Mouse (Mus musculus): ENCODE data around the gene B230217C12Rik. TPM values are rescaled to one million over a fixed set of nuclear protein-coding genes. Genes with fewer than 3 reads are reported as not detected.

The B230217C12Rik gene
- polyA plus RNA-seq, 1 experiment from 2014 or later: 14.0 TPM

GRCm38 (mm10) chr11:97821401-97822064, 19.0 kb upstream of the B230217C12Rik start:
- Histone ChIP-seq H3K4me3 (no peak overlapping the region), H3K9me3 (replicated peaks) (no peaks in the 10 kb centered on the region), H3K36me3 (peaks cover 87% of the 10 kb centered on the region), H3K27ac (no peak overlapping the region), H3K4me1 (peaks cover 46% of the 10 kb centered on the region), H3K27me3 (ENCODE audit: low read depth, poor library complexity, severe bottlenecking) (no peaks in the 10 kb centered on the region)
- WGBS: 93% methylated on average over 8 of the region's 8 CpGs
- DNase-seq (ENCODE audit: low spot score): no peak

DNA sequence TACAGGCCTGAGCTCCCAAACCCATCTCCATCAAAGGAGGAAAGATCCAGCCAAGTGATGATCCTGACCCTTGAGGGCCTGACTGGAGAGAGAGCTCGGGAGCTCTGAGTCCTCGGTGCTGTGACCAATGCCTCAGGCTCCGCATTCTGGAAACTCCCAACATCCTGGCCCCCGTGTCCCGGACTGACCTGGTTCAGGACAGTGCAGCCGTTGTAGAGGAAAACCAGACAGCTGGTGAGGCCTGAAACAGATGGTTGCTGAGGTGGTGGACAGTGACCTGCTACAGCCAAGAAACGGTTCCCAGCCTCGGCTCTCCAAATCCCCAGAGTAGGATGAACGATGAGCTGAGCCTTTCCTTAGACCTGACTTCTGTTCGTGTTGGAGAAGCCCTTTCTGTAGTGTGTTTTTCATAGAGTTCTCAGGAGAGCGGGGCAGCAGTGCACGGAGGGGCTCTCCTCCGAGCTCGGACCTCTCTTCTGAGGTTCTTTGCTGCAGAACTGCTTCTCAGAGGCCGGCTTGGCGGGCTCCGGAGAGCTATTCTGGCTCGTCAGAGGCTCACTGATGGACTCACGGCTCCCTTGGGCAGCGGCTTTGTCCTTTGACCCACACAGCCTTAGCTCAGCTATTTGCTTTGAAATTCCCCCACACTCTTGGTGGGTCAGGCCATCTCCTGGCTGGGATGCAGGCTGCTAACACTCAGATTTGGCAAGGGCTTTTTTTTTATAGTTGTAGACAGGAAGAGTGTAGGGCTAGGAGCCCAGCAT, 17.6 kb upstream of the B230217C12Rik start:
- H3K4me3 ChIP-seq: no peak overlapping the region
- no peaks in the 10 kb centered on the region for H3K9me3 ChIP-seq (replicated peaks)
- no peak for DNase-seq (ENCODE audit: low spot score)
- whole genome bisulfite sequencing: 75% methylated on average over 20 of the region's 20 CpGs
- no peak overlapping the region for H3K27ac ChIP-seq
- H3K4me1 ChIP-seq: peaks cover 31% of the 10 kb centered on the region
- peaks cover 91% of the 10 kb centered on the region for H3K36me3 ChIP-seq
- H3K27me3 ChIP-seq (ENCODE audit: low read depth, poor library complexity, severe bottlenecking): no peaks in the 10 kb centered on the region

DNA sequence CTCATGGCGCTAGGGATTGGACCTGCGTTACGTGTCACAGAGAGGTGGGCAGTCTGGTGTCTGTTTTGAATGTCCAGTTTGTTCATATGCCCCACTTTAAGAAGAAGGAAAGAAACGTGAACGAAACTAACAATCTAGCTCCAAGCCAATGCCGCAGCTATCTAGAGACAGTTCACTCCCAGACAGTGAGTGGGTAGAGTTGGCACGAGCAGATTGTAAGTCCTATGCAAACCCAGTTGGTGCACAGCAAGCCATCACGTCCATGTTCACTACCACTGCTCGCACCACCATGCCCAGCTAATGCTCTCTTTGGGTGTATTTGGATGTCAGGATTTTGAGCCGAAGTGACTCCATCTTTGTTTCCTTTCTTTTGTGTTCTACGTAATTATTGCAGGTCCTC, 16.4 kb upstream of the B230217C12Rik start:
- Histone ChIP-seq H3K4me3 (no peak overlapping the region), H3K9me3 (replicated peaks) (no peaks in the 10 kb centered on the region), H3K4me1 (peaks cover 19% of the 10 kb centered on the region), H3K27ac (no peak overlapping the region), H3K27me3 (ENCODE audit: low read depth, poor library complexity, severe bottlenecking) (no peaks in the 10 kb centered on the region), H3K36me3 (peaks cover 95% of the 10 kb centered on the region)
- WGBS: 97% methylated on average over 11 of the region's 11 CpGs
- no peak for DNase-seq (ENCODE audit: low spot score)

GRCm38 (mm10) chr11:97824895-97825294, 15.7 kb upstream of the B230217C12Rik start:
- Histone ChIP-seq H3K36me3 (peaks cover 95% of the 10 kb centered on the region), H3K4me1 (peaks cover 12% of the 10 kb centered on the region), H3K4me3 (no peak overlapping the region), H3K27ac (no peak overlapping the region; the same call in 1 of the 2 replicates), H3K9me3 (replicated peaks) (no peaks in the 10 kb centered on the region), H3K27me3 (ENCODE audit: low read depth, poor library complexity, severe bottlenecking) (no peaks in the 10 kb centered on the region)
- WGBS: 77% methylated on average over 6 of the region's 6 CpGs
- no peak for DNase-seq (ENCODE audit: low spot score)

DNA sequence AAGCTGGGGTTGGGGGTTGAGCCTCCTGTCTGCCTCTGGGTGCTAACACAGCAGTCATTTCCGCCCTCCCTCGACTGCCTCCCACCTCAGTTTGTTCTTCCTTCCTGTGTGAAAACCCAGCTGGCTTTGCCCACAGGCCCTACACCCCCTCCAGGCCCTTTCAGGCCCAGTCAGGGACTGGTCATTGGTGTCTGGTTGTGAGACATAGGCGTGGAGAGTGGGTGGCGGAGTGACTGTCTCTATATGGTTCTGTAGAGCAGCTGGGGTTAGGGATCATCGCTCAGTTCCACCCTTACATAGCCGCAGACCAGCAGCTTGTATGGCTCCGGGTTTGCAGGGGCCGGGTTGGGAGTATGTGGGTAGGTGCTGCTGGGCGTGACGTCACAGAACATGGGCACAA, 15.3 kb upstream of the B230217C12Rik start:
- Histone ChIP-seq H3K9me3 (replicated peaks) (no peaks in the 10 kb centered on the region), H3K4me1 (peaks cover 10% of the 10 kb centered on the region; the same call in 1 of the 2 replicates), H3K27me3 (ENCODE audit: low read depth, poor library complexity, severe bottlenecking) (no peaks in the 10 kb centered on the region), H3K36me3 (peaks cover 95% of the 10 kb centered on the region), H3K27ac (no peak overlapping the region), H3K4me3 (no peak overlapping the region)
- 81% methylated on average over 10 of the region's 10 CpGs for WGBS
- no peak for DNase-seq (ENCODE audit: low spot score)

- Histone ChIP-seq H3K27ac (no peak overlapping the region), H3K36me3 (peaks cover 95% of the 10 kb centered on the region), H3K9me3 (replicated peaks) (no peaks in the 10 kb centered on the region), H3K4me1 (peaks cover 6% of the 10 kb centered on the region; the same call in 1 of the 2 replicates), H3K4me3 (no peak overlapping the region), H3K27me3 (ENCODE audit: low read depth, poor library complexity, severe bottlenecking) (no peaks in the 10 kb centered on the region)
- 90% methylated on average over 9 of the region's 9 CpGs for WGBS
- no peak for DNase-seq (ENCODE audit: low spot score)
These were observed 14.6 kb upstream of the B230217C12Rik start for GRCm38 (mm10) chr11:97825971-97826370.

DNA sequence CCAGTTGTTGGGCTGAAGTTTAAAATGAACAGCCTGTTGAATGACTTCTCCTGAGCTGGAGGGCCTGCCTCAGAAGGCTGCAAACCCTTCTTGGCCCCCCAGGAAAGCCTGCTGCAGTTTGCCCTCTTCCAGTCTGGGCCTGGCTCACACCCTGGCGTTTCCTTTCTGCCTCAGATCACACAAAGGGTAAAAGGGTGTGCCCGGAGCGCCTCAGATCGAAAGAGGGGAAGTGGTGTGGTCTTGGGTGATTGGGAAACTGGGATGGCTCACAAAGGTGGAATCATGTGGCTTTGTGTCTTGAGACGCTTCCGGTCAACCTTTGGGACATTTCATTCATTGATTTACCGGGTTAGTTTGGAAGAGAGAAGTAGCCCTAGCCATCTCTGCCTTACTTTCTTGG, 14.2 kb upstream of the B230217C12Rik start:
- Histone ChIP-seq H3K4me3 (no peak overlapping the region), H3K9me3 (replicated peaks) (no peaks in the 10 kb centered on the region), H3K36me3 (peaks cover 94% of the 10 kb centered on the region), H3K27me3 (ENCODE audit: low read depth, poor library complexity, severe bottlenecking) (no peaks in the 10 kb centered on the region), H3K4me1 (peaks cover 3% of the 10 kb centered on the region; the same call in 1 of the 2 replicates), H3K27ac (no peak overlapping the region)
- WGBS: 81% methylated on average over 7 of the region's 7 CpGs
- no peak for DNase-seq (ENCODE audit: low spot score)

DNA sequence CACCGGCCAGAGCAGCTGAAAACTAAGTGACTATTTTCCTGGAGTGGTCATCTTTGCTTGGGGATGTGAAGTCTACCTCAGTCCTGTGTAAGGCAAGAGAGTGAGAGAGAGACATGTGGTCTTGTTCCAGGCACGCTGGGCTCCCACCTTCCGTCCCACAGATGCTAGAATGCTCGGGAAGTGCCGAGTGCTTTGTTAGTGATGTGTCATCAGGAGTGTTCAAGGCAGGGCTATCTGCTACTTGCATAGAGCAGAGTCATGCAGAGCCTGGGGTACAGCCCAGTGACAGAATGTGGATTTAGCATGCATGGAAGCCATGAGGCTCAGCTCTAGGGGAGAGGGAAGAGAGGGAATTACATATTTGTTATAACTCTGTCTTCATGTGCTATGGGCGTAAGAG, 12.9 kb upstream of the B230217C12Rik start:
- H3K4me1 ChIP-seq: peaks cover 3% of the 10 kb centered on the region; the same call in 1 of the 2 replicates
- no peak for DNase-seq (ENCODE audit: low spot score)
- no peaks in the 10 kb centered on the region for H3K27me3 ChIP-seq (ENCODE audit: low read depth, poor library complexity, severe bottlenecking)
- H3K4me3 ChIP-seq: no peak overlapping the region
- peaks cover 94% of the 10 kb centered on the region for H3K36me3 ChIP-seq
- 85% methylated on average over 6 of the region's 6 CpGs for WGBS
- no peak overlapping the region for H3K27ac ChIP-seq
- H3K9me3 ChIP-seq (replicated peaks): no peaks in the 10 kb centered on the region

- no peaks in the 10 kb centered on the region; the same call in 1 of the 2 replicates for H3K4me1 ChIP-seq
- DNase-seq (ENCODE audit: low spot score): no peak
- H3K9me3 ChIP-seq (replicated peaks): no peaks in the 10 kb centered on the region
- peaks cover 95% of the 10 kb centered on the region for H3K36me3 ChIP-seq
- no peak overlapping the region for H3K4me3 ChIP-seq
- H3K27ac ChIP-seq: no peak overlapping the region
- H3K27me3 ChIP-seq (ENCODE audit: low read depth, poor library complexity, severe bottlenecking): no peaks in the 10 kb centered on the region
- WGBS: 96% methylated on average over 7 of the region's 7 CpGs
These were observed 11.2 kb upstream of the B230217C12Rik start for GRCm38 (mm10) chr11:97829365-97829764.

GRCm38 (mm10) chr11:97829913-97830476, 10.6 kb upstream of the B230217C12Rik start:
- no peak for DNase-seq (ENCODE audit: low spot score)
- 88% methylated on average over 12 of the region's 12 CpGs for WGBS

DNA sequence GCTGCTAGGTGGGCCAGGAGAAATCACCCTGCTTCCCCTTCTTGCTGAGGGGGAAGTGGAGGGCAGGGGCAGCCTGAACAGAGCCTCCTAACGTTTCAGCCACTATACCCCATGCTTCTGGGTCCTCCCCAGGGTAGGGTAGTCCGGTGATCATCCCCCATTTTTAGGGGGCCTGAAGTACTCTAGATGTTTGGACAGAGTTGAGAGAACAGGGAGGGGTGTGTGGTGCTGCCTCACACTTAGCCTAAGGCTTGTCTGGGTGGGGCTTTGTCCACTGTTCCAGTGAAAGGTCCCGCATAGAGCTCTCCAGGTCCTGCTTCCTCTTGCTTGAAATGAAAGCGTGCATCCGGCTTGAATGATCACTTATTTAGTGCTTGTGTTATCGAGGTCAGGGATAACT, 10.1 kb upstream of the B230217C12Rik start:
- no peak overlapping the region for H3K4me3 ChIP-seq
- 96% methylated on average over 6 of the region's 6 CpGs for WGBS
- no peaks in the 10 kb centered on the region for H3K4me1 ChIP-seq
- H3K27ac ChIP-seq: no peak overlapping the region
- peaks cover 95% of the 10 kb centered on the region for H3K36me3 ChIP-seq
- H3K27me3 ChIP-seq (ENCODE audit: low read depth, poor library complexity, severe bottlenecking): no peaks in the 10 kb centered on the region
- no peak for DNase-seq (ENCODE audit: low spot score)
- H3K9me3 ChIP-seq (replicated peaks): no peaks in the 10 kb centered on the region

More at GRCm38 (mm10) chr11:97829913-97830476, 10.6 kb upstream of the B230217C12Rik start:
- Histone ChIP-seq H3K4me3 (no peak overlapping the region), H3K27me3 (ENCODE audit: low read depth, poor library complexity, severe bottlenecking) (no peaks in the 10 kb centered on the region), H3K36me3 (peaks cover 95% of the 10 kb centered on the region), H3K9me3 (replicated peaks) (no peaks in the 10 kb centered on the region), H3K27ac (no peak overlapping the region), H3K4me1 (no peaks in the 10 kb centered on the region)

- Histone ChIP-seq H3K9me3 (replicated peaks) (no peaks in the 10 kb centered on the region), H3K27ac (no peak overlapping the region), H3K4me3 (no peak overlapping the region), H3K36me3 (peaks cover 95% of the 10 kb centered on the region), H3K4me1 (no peaks in the 10 kb centered on the region), H3K27me3 (ENCODE audit: low read depth, poor library complexity, severe bottlenecking) (no peaks in the 10 kb centered on the region)
- DNase-seq (ENCODE audit: low spot score): no peak
- WGBS: 81% methylated on average over 11 of the region's 11 CpGs
These were observed 8.6 kb upstream of the B230217C12Rik start for GRCm38 (mm10) chr11:97832001-97832400.

DNA sequence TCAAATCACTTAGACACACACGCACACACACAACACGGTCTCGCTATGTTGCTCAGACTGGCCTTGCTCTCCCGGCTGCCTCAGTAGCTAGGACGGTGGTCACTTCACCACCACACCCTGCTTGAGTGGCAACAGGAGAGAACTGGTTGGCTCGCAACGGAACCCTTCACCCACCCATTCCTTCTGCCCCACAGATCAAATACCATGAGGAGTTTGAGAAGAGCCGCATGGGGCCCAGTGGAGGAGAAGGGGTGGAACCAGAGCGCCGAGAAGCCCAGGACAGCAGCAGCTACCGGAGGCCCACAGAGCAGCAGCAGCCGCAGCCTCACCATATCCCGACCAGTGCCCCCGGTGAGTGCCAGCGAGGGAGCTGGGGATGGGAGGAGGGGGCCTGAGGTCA, 7.2 kb upstream of the B230217C12Rik start:
- Histone ChIP-seq H3K27ac (no peak overlapping the region), H3K4me1 (no peaks in the 10 kb centered on the region), H3K36me3 (peaks cover 95% of the 10 kb centered on the region), H3K4me3 (no peak overlapping the region), H3K27me3 (ENCODE audit: low read depth, poor library complexity, severe bottlenecking) (no peaks in the 10 kb centered on the region), H3K9me3 (replicated peaks) (no peaks in the 10 kb centered on the region)
- 84% methylated on average over 15 of the region's 15 CpGs for WGBS
- no peak for DNase-seq (ENCODE audit: low spot score)

All from limb, embryonic 10.5 days (tissue).